Mouse (Mus musculus): ENCODE measurements at regions not wholly inside any gene's neighbourhood (a gene's known extent, or its start where the extent isn't known, plus 50 kb on each side); places are given as distances from the start of the nearest gene placed in this dataset.

- ATAC-seq (ENCODE audit: extremely low read depth, insufficient number of reproducible peaks, low FRiP score, poor library complexity, severe bottlenecking), result no peak
- no peaks in the 10 kb centered on the region for H3K36me3 ChIP-seq (replicated peaks)
- no peaks in the 10 kb centered on the region for H3K4me1 ChIP-seq (ENCODE audit: insufficient read depth, low read depth, low read length)
- no peaks in the 10 kb centered on the region for H3K27me3 ChIP-seq (ENCODE audit: insufficient read depth, low read length)
- no peak for TF ChIP-seq GATA2 (IDR thresholded peaks at IDR 0.05; ENCODE audit: borderline replicate concordance, low read depth, low read length)
- no peak for TF ChIP-seq POLR2AphosphoS5 (IDR thresholded peaks at IDR 0.05; ENCODE audit: insufficient replicate concordance, low read depth, low read length)
- no peak for TF ChIP-seq CTCF (IDR thresholded peaks at IDR 0.05; ENCODE audit: low read depth, low read length)
- TF ChIP-seq GATA1 (IDR thresholded peaks at IDR 0.05; ENCODE audit: borderline replicate concordance, low read length), result no peak
- TF ChIP-seq TAL1 (conservative IDR thresholded peaks at IDR 0.05; ENCODE audit: low read depth, low read length), result no peak
- DNase-seq (ENCODE audit: low spot score), result no peak
- no peak overlapping the region for H3K4me3 ChIP-seq (ENCODE audit: low read depth, low read length)
- no peaks in the 10 kb centered on the region for H3K9me3 ChIP-seq (replicated peaks)
Measured at GRCm38 (mm10) chr15:51574538-51575105, 2310.1 kb upstream of the Gm7489 start.

DNA sequence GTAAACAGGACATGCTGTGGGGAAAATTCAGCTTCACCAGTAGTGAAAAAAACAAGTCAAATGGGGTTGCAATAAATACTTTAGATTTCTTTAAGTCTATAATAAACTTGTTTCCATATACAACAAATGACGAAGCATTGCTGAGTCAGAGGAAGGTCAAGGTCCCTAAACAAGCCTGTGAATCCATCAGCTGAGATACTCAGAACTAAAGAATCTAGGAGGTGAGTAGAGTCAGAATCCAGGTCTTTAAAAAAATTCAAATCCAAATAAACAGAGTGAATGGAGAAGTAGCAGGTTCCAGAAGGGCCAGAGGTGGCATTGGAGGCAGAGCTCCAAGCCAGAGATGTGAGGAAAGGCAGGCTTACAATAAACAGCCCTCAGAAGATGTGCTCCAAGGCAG lies 2301.1 kb upstream of the Gm7489 start:
- Histone ChIP-seq H3K27me3 (ENCODE audit: insufficient read depth, low read length) (no peaks in the 10 kb centered on the region), H3K4me1 (ENCODE audit: insufficient read depth, low read depth, low read length) (no peaks in the 10 kb centered on the region), H3K36me3 (replicated peaks) (no peaks in the 10 kb centered on the region), H3K9me3 (replicated peaks) (no peaks in the 10 kb centered on the region), H3K4me3 (ENCODE audit: low read depth, low read length) (no peak overlapping the region)
- DNase-seq (ENCODE audit: low spot score) (no peak), ATAC-seq (ENCODE audit: extremely low read depth, insufficient number of reproducible peaks, low FRiP score, poor library complexity, severe bottlenecking) (no peak)
- TF ChIP-seq GATA2 (IDR thresholded peaks at IDR 0.05; ENCODE audit: borderline replicate concordance, low read depth, low read length), result no peak
- no peak for TF ChIP-seq CTCF (IDR thresholded peaks at IDR 0.05; ENCODE audit: low read depth, low read length)
- TF ChIP-seq POLR2AphosphoS5 (IDR thresholded peaks at IDR 0.05; ENCODE audit: insufficient replicate concordance, low read depth, low read length), result no peak
- no peak for TF ChIP-seq GATA1 (IDR thresholded peaks at IDR 0.05; ENCODE audit: borderline replicate concordance, low read length)
- TF ChIP-seq TAL1 (conservative IDR thresholded peaks at IDR 0.05; ENCODE audit: low read depth, low read length), result no peak

DNA sequence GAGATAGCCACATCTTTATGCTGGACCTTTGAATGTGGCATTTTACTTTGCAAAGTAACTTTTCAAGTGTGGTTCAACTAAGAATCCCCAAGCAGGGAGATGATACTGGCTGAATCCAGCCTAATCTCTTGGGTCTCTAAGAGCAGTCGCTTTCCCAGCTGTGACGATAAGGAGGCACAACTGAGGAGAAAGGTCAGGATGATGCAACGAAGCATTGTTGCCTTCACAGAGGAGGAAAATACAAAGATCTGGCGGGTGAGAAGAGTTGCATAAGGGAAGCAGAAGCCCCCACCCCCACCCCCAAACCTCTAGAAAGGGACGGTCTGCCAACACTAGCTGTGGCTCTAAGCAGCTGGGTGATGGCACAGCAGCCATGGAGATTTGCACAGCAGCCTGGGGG lies 2298.6 kb upstream of the Gm7489 start:
- Histone ChIP-seq H3K4me3 (ENCODE audit: low read depth, low read length) (no peak overlapping the region), H3K9me3 (replicated peaks) (no peaks in the 10 kb centered on the region), H3K36me3 (replicated peaks) (no peaks in the 10 kb centered on the region), H3K27me3 (ENCODE audit: insufficient read depth, low read length) (no peaks in the 10 kb centered on the region), H3K4me1 (ENCODE audit: insufficient read depth, low read depth, low read length) (no peaks in the 10 kb centered on the region)
- no peak for ATAC-seq (ENCODE audit: extremely low read depth, insufficient number of reproducible peaks, low FRiP score, poor library complexity, severe bottlenecking)
- TF ChIP-seq GATA1 (IDR thresholded peaks at IDR 0.05; ENCODE audit: borderline replicate concordance, low read length) (no peak), CTCF (IDR thresholded peaks at IDR 0.05; ENCODE audit: low read depth, low read length) (no peak), TAL1 (conservative IDR thresholded peaks at IDR 0.05; ENCODE audit: low read depth, low read length) (no peak), GATA2 (IDR thresholded peaks at IDR 0.05; ENCODE audit: borderline replicate concordance, low read depth, low read length) (no peak), POLR2AphosphoS5 (IDR thresholded peaks at IDR 0.05; ENCODE audit: insufficient replicate concordance, low read depth, low read length) (no peak)
- DNase-seq (ENCODE audit: low spot score), result no peak

DNA sequence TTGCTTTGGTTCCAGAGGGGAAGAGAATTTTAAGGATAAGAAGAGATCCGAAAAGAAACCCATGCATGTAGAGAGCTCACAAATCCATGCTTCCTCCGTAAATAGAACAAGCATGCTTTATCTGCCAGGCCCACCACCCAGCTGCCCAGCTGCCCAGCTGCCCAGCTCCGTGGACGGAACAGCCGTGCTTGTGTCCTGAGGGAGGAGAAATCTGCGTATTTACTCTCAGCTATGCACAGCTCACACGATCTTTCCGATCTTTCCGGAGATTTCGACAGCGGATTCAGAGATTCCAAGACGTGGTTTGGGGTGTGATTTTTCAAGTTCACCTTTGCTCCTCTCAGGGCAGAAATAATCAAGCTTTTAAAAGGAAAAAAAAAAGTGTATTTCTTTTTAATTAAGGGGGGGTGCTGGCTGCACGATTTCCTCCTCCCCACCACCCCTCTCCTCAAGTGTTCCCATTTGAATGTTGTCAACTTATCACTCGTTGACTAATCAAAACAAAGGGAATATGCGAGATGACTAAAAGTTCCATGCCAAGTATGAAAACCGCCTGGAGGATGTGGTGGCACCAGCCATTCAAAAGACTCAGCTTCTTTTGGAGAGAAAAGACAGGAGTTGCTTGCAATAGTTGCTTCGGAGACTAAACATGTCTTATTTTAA lies 2293.2 kb upstream of the Gm7489 start:
- Histone ChIP-seq H3K4me1 (ENCODE audit: insufficient read depth, low read depth, low read length) (peaks cover 2% of the 10 kb centered on the region; the same call in 1 of the 2 replicates), H3K9me3 (replicated peaks) (no peaks in the 10 kb centered on the region), H3K4me3 (ENCODE audit: low read depth, low read length) (no peak overlapping the region), H3K27me3 (ENCODE audit: insufficient read depth, low read length) (peaks cover 2% of the 10 kb centered on the region; the same call in 1 of the 2 replicates), H3K36me3 (replicated peaks) (no peaks in the 10 kb centered on the region)
- DNase-seq (ENCODE audit: low spot score) (no peak), ATAC-seq (ENCODE audit: extremely low read depth, insufficient number of reproducible peaks, low FRiP score, poor library complexity, severe bottlenecking) (no peak)
- no peak for TF ChIP-seq TAL1 (conservative IDR thresholded peaks at IDR 0.05; ENCODE audit: low read depth, low read length)
- no peak for TF ChIP-seq CTCF (IDR thresholded peaks at IDR 0.05; ENCODE audit: low read depth, low read length)
- no peak for TF ChIP-seq POLR2AphosphoS5 (IDR thresholded peaks at IDR 0.05; ENCODE audit: insufficient replicate concordance, low read depth, low read length)
- no peak for TF ChIP-seq GATA1 (IDR thresholded peaks at IDR 0.05; ENCODE audit: borderline replicate concordance, low read length)
- no peak for TF ChIP-seq GATA2 (IDR thresholded peaks at IDR 0.05; ENCODE audit: borderline replicate concordance, low read depth, low read length)

GRCm38 (mm10) chr15:51592069-51592435 lies 2292.7 kb upstream of the Gm7489 start:
- DNase-seq (ENCODE audit: low spot score), result no peak
- peaks cover 2% of the 10 kb centered on the region; the same call in 1 of the 2 replicates for H3K27me3 ChIP-seq (ENCODE audit: insufficient read depth, low read length)
- no peak for TF ChIP-seq GATA2 (IDR thresholded peaks at IDR 0.05; ENCODE audit: borderline replicate concordance, low read depth, low read length)
- no peak for TF ChIP-seq GATA1 (IDR thresholded peaks at IDR 0.05; ENCODE audit: borderline replicate concordance, low read length)
- no peak for TF ChIP-seq TAL1 (conservative IDR thresholded peaks at IDR 0.05; ENCODE audit: low read depth, low read length)
- no peak for TF ChIP-seq CTCF (IDR thresholded peaks at IDR 0.05; ENCODE audit: low read depth, low read length)
- no peak for TF ChIP-seq POLR2AphosphoS5 (IDR thresholded peaks at IDR 0.05; ENCODE audit: insufficient replicate concordance, low read depth, low read length)
- no peaks in the 10 kb centered on the region for H3K9me3 ChIP-seq (replicated peaks)
- H3K4me3 ChIP-seq (ENCODE audit: low read depth, low read length), result no peak overlapping the region
- ATAC-seq (ENCODE audit: extremely low read depth, insufficient number of reproducible peaks, low FRiP score, poor library complexity, severe bottlenecking), result no peak
- H3K4me1 ChIP-seq (ENCODE audit: insufficient read depth, low read depth, low read length), result peaks cover 2% of the 10 kb centered on the region; the same call in 1 of the 2 replicates
- no peaks in the 10 kb centered on the region for H3K36me3 ChIP-seq (replicated peaks)
